Mouse (Mus musculus): ENCODE data around the gene Wdfy3. TPM values are rescaled to one million over a fixed set of nuclear protein-coding genes. Genes with fewer than 3 reads are reported as not detected.
A peak's percentile ranks its signal among the peaks of the same experiment; 100 is the strongest.

Gene Wdfy3
- polyA plus RNA-seq, 1 experiment from 2014 or later: 20.1 TPM

- peaks cover 20% of the 10 kb centered on the region for H3K4me1 ChIP-seq (ENCODE audit: insufficient read depth, low read length)
- H3K9me3 ChIP-seq (ENCODE audit: low read length): no peaks in the 10 kb centered on the region
- no peaks in the 10 kb centered on the region for H3K27me3 ChIP-seq (ENCODE audit: insufficient read depth, low read length)
- H3K4me2 ChIP-seq (replicated peaks; ENCODE audit: low read depth, low read length): no peak overlapping the region
- H3K27ac ChIP-seq (ENCODE audit: low read length): peak overlapping the region; percentile 88
- WGBS: 60% methylated on average over 10 of the region's 10 CpGs
- H3K9ac ChIP-seq (replicated peaks; ENCODE audit: low read length): 0 out of 2 replicates have a peak overlapping the region, but pooled peaks have one; percentile 31
- peak; percentile 77 for ATAC-seq (ENCODE audit: low FRiP score, low TSS enrichment)
- H3K36me3 ChIP-seq (ENCODE audit: insufficient read depth, low read length): peaks cover 71% of the 10 kb centered on the region
- H3K4me3 ChIP-seq (ENCODE audit: low read length): no peak overlapping the region
These were observed 210.8 kb downstream of the Wdfy3 start for GRCm38 (mm10) chr5:101858891-101859436.

DNA sequence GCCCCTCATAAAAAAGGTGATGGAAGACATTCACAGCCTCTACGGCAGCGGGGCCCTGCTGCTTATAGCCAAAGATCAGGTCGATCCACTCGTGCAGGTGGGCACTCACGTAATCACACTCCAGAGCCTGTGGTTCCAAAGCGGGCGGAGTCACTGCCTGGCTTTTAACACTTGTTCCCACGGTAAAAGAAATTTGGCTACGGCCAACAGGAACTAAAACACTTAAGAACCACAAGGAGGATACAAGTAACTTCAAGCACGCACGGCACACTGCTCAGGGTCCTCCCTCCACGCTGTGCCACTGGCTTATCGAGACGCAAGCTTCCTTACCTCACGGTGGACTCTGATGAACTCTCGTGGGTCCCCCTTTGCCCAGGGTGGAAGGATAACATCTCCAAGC is 214.2 kb downstream of the Wdfy3 start:
- no peak overlapping the region for H3K4me3 ChIP-seq (ENCODE audit: low read length)
- H3K27ac ChIP-seq (ENCODE audit: low read length): no peak overlapping the region
- no peak overlapping the region for H3K4me2 ChIP-seq (replicated peaks; ENCODE audit: low read depth, low read length)
- ATAC-seq (ENCODE audit: low FRiP score, low TSS enrichment): no peak
- H3K27me3 ChIP-seq (ENCODE audit: insufficient read depth, low read length): no peaks in the 10 kb centered on the region
- H3K9ac ChIP-seq (replicated peaks; ENCODE audit: low read length): no peak overlapping the region
- H3K4me1 ChIP-seq (ENCODE audit: insufficient read depth, low read length): peaks cover 16% of the 10 kb centered on the region
- H3K9me3 ChIP-seq (ENCODE audit: low read length): no peaks in the 10 kb centered on the region
- 92% methylated on average over 16 of the region's 16 CpGs for WGBS
- H3K36me3 ChIP-seq (ENCODE audit: insufficient read depth, low read length): peaks cover 73% of the 10 kb centered on the region

DNA sequence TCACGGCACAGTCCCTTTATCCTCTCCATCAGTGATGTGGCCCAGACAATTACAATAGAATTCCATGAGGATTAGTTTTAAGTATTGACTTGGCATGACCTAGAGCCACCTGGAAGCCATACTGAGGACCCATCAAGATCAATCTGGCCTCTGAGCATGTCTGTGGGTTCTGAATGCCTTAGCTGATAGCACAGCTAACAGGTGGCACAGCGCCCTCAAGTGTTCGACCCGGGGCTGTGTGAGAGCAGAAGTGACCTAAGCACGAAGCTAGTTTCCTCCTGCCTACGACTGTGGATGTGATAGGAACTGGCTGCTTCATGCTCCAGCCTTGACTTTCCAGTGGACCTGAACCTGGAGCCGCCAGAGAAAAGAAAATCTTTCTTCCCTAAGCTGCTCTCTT is 215.1 kb downstream of the Wdfy3 start:
- no peak overlapping the region for H3K4me3 ChIP-seq (ENCODE audit: low read length)
- H3K27ac ChIP-seq (ENCODE audit: low read length): no peak overlapping the region
- WGBS: 91% methylated on average over 7 of the region's 7 CpGs
- H3K9me3 ChIP-seq (ENCODE audit: low read length): no peaks in the 10 kb centered on the region
- H3K9ac ChIP-seq (replicated peaks; ENCODE audit: low read length): no peak overlapping the region
- H3K4me2 ChIP-seq (replicated peaks; ENCODE audit: low read depth, low read length): no peak overlapping the region
- ATAC-seq (ENCODE audit: low FRiP score, low TSS enrichment): no peak
- peaks cover 16% of the 10 kb centered on the region for H3K4me1 ChIP-seq (ENCODE audit: insufficient read depth, low read length)
- H3K27me3 ChIP-seq (ENCODE audit: insufficient read depth, low read length): no peaks in the 10 kb centered on the region
- H3K36me3 ChIP-seq (ENCODE audit: insufficient read depth, low read length): peaks cover 75% of the 10 kb centered on the region

GRCm38 (mm10) chr5:101854100-101854499 is 215.6 kb downstream of the Wdfy3 start:
- Histone ChIP-seq H3K27ac (ENCODE audit: low read length) (no peak overlapping the region), H3K36me3 (ENCODE audit: insufficient read depth, low read length) (peaks cover 76% of the 10 kb centered on the region), H3K4me1 (ENCODE audit: insufficient read depth, low read length) (peaks cover 11% of the 10 kb centered on the region), H3K4me2 (replicated peaks; ENCODE audit: low read depth, low read length) (no peak overlapping the region), H3K27me3 (ENCODE audit: insufficient read depth, low read length) (no peaks in the 10 kb centered on the region), H3K9ac (replicated peaks; ENCODE audit: low read length) (no peak overlapping the region), H3K4me3 (ENCODE audit: low read length) (no peak overlapping the region), H3K9me3 (ENCODE audit: low read length) (no peaks in the 10 kb centered on the region)
- no peak for ATAC-seq (ENCODE audit: low FRiP score, low TSS enrichment)
- WGBS: 91% methylated on average over 11 of the region's 11 CpGs

- Histone ChIP-seq H3K4me1 (ENCODE audit: insufficient read depth, low read length) (no peaks in the 10 kb centered on the region), H3K27ac (ENCODE audit: low read length) (no peak overlapping the region), H3K27me3 (ENCODE audit: insufficient read depth, low read length) (no peaks in the 10 kb centered on the region), H3K4me2 (replicated peaks; ENCODE audit: low read depth, low read length) (no peak overlapping the region), H3K4me3 (ENCODE audit: low read length) (no peak overlapping the region), H3K9me3 (ENCODE audit: low read length) (no peaks in the 10 kb centered on the region), H3K36me3 (ENCODE audit: insufficient read depth, low read length) (peaks cover 87% of the 10 kb centered on the region), H3K9ac (replicated peaks; ENCODE audit: low read length) (no peak overlapping the region)
- WGBS: 94% methylated on average over 21 of the region's 21 CpGs
- ATAC-seq (ENCODE audit: low FRiP score, low TSS enrichment): no peak
These were observed 217.5 kb downstream of the Wdfy3 start for GRCm38 (mm10) chr5:101852116-101852680.

DNA sequence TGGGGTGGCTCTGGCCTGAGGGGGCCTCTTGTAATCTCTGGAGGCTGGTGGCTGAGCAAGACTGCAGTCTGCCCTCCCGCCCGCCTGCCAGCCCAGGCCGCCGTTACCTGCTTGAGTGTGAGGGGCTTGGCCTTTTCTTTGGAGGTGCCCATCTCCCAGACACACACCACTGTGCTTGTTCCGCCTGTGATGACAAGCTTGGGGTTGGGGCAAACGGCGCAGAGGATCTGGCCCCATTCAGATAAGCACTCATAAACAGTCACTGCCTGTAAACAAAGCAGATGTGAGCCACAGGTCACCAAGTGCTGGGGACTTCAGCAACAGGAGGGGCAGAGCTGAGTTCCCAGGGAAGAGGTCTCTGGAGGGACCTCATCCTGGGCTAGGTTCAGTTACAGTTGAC is 218.6 kb downstream of the Wdfy3 start:
- H3K9ac ChIP-seq (replicated peaks; ENCODE audit: low read length): no peak overlapping the region

GRCm38 (mm10) chr5:101847762-101848161 is 222.0 kb downstream of the Wdfy3 start:
- no peak overlapping the region for H3K4me3 ChIP-seq (ENCODE audit: low read length)
- no peak overlapping the region for H3K27ac ChIP-seq (ENCODE audit: low read length)
- no peaks in the 10 kb centered on the region for H3K4me1 ChIP-seq (ENCODE audit: insufficient read depth, low read length)
- 54% methylated on average over 4 of the region's 4 CpGs for WGBS
- peaks cover 96% of the 10 kb centered on the region for H3K36me3 ChIP-seq (ENCODE audit: insufficient read depth, low read length)
- no peak overlapping the region for H3K4me2 ChIP-seq (replicated peaks; ENCODE audit: low read depth, low read length)
- no peaks in the 10 kb centered on the region for H3K9me3 ChIP-seq (ENCODE audit: low read length)
- no peak overlapping the region for H3K9ac ChIP-seq (replicated peaks; ENCODE audit: low read length)
- H3K27me3 ChIP-seq (ENCODE audit: insufficient read depth, low read length): no peaks in the 10 kb centered on the region
- ATAC-seq (ENCODE audit: low FRiP score, low TSS enrichment): no peak

More for the DNA sequence above, 218.6 kb downstream of the Wdfy3 start:
- no peaks in the 10 kb centered on the region for H3K27me3 ChIP-seq (ENCODE audit: insufficient read depth, low read length)
- H3K9me3 ChIP-seq (ENCODE audit: low read length): no peaks in the 10 kb centered on the region
- WGBS: 91% methylated on average over 7 of the region's 7 CpGs
- H3K27ac ChIP-seq (ENCODE audit: low read length): no peak overlapping the region
- H3K4me1 ChIP-seq (ENCODE audit: insufficient read depth, low read length): no peaks in the 10 kb centered on the region
- H3K4me3 ChIP-seq (ENCODE audit: low read length): no peak overlapping the region
- peaks cover 94% of the 10 kb centered on the region for H3K36me3 ChIP-seq (ENCODE audit: insufficient read depth, low read length)
- no peak for ATAC-seq (ENCODE audit: low FRiP score, low TSS enrichment)
- no peak overlapping the region for H3K4me2 ChIP-seq (replicated peaks; ENCODE audit: low read depth, low read length)

GRCm38 (mm10) chr5:101847323-101847722 is 222.4 kb downstream of the Wdfy3 start:
- Histone ChIP-seq H3K27ac (ENCODE audit: low read length) (no peak overlapping the region), H3K9ac (replicated peaks; ENCODE audit: low read length) (no peak overlapping the region), H3K9me3 (ENCODE audit: low read length) (no peaks in the 10 kb centered on the region), H3K27me3 (ENCODE audit: insufficient read depth, low read length) (no peaks in the 10 kb centered on the region), H3K36me3 (ENCODE audit: insufficient read depth, low read length) (peaks cover 96% of the 10 kb centered on the region), H3K4me1 (ENCODE audit: insufficient read depth, low read length) (no peaks in the 10 kb centered on the region), H3K4me2 (replicated peaks; ENCODE audit: low read depth, low read length) (no peak overlapping the region), H3K4me3 (ENCODE audit: low read length) (no peak overlapping the region)
- no peak for ATAC-seq (ENCODE audit: low FRiP score, low TSS enrichment)
- 88% methylated on average over 7 of the region's 7 CpGs for WGBS

GRCm38 (mm10) chr5:101845930-101846329 is 223.8 kb downstream of the Wdfy3 start:
- Histone ChIP-seq H3K27me3 (ENCODE audit: insufficient read depth, low read length) (no peaks in the 10 kb centered on the region), H3K4me1 (ENCODE audit: insufficient read depth, low read length) (no peaks in the 10 kb centered on the region), H3K9me3 (ENCODE audit: low read length) (no peaks in the 10 kb centered on the region), H3K4me2 (replicated peaks; ENCODE audit: low read depth, low read length) (no peak overlapping the region), H3K9ac (replicated peaks; ENCODE audit: low read length) (no peak overlapping the region), H3K4me3 (ENCODE audit: low read length) (no peak overlapping the region), H3K27ac (ENCODE audit: low read length) (no peak overlapping the region), H3K36me3 (ENCODE audit: insufficient read depth, low read length) (peaks cover 96% of the 10 kb centered on the region)
- ATAC-seq (ENCODE audit: low FRiP score, low TSS enrichment): no peak
- 91% methylated on average over 8 of the region's 8 CpGs for WGBS

GRCm38 (mm10) chr5:101845011-101845410 is 224.7 kb downstream of the Wdfy3 start:
- no peak overlapping the region for H3K9ac ChIP-seq (replicated peaks; ENCODE audit: low read length)
- H3K4me3 ChIP-seq (ENCODE audit: low read length): no peak overlapping the region
- no peak; the same call in 1 of the 2 replicates for ATAC-seq (ENCODE audit: low FRiP score, low TSS enrichment)
- no peaks in the 10 kb centered on the region for H3K9me3 ChIP-seq (ENCODE audit: low read length)
- no peak overlapping the region for H3K27ac ChIP-seq (ENCODE audit: low read length)
- H3K36me3 ChIP-seq (ENCODE audit: insufficient read depth, low read length): peaks cover 97% of the 10 kb centered on the region
- 96% methylated on average over 13 of the region's 14 CpGs for whole genome bisulfite sequencing
- no peaks in the 10 kb centered on the region for H3K27me3 ChIP-seq (ENCODE audit: insufficient read depth, low read length)
- H3K4me1 ChIP-seq (ENCODE audit: insufficient read depth, low read length): no peaks in the 10 kb centered on the region
- no peak overlapping the region for H3K4me2 ChIP-seq (replicated peaks; ENCODE audit: low read depth, low read length)
